8 mouse cellular contexts compared by ENCODE assay signal in the genomic region with DNA sequence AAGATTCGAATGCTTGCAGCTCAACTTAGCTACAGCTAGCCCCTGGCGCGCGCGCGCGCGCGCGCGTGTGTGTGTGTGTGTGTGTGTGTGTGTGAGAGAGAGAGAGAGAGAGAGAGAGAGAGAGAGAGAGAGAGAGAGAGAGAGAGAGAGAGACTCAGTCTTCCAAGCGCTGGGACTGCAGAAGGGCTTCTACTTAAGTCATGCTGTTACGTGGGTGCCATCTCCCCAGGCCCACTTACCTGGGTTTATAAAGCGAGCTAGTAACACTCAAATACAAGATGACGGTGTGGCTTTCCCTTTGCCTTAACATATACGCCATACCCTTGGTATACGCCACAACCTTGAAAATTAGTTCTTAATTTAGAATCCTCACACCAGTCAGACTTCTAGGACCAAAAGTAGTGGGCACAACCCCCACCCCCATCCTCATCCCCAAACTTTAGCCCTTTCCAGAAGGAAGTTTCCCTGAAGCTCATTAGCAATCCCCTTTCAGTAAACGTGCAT. TPM values are rescaled to one million over a fixed set of nuclear protein-coding genes. Genes with fewer than 3 reads are reported as not detected.
DNase-seq lines count a peak whose midpoint lies in the region; ATAC-seq lines count a peak whose summit lies in the region.

No protein-coding gene starts in this region.

- H3K4me2 ChIP-seq in heart, embryonic 16.5 days (ENCODE audit: low read depth, low read length): peak overlapping the region; percentile 95
- H3K4me2 ChIP-seq in midbrain, embryonic 11.5 days: peak overlapping the region; percentile 79

- no peaks in the 10 kb centered on the region for H3K9me3 ChIP-seq in heart, embryonic 16.5 days (replicated peaks; ENCODE audit: control insufficient read depth, low read length)
- H3K9me3 ChIP-seq in hindbrain, embryonic 10.5 days: no peaks in the 10 kb centered on the region
- H3K9me3 ChIP-seq in midbrain, embryonic 11.5 days (ENCODE audit: control insufficient read depth, low read length): no peaks in the 10 kb centered on the region

- no peaks in the 10 kb centered on the region for H3K27me3 ChIP-seq in heart, embryonic 16.5 days (ENCODE audit: control insufficient read depth, insufficient read depth, low read length)
- no peaks in the 10 kb centered on the region for H3K27me3 ChIP-seq in hindbrain, embryonic 10.5 days (ENCODE audit: insufficient read depth, poor library complexity, severe bottlenecking)
- H3K27me3 ChIP-seq in midbrain, embryonic 11.5 days (ENCODE audit: control insufficient read depth, insufficient read depth, low read length): no peaks in the 10 kb centered on the region

- 9% methylated on average over 18 of the region's 18 CpGs for WGBS in heart, embryonic 16.5 days
- 12% methylated on average over 18 of the region's 18 CpGs for WGBS in hindbrain, embryonic 10.5 days
- WGBS in midbrain, embryonic 11.5 days: 13% methylated on average over 16 of the region's 18 CpGs

- H3K4me1 ChIP-seq in heart, embryonic 16.5 days (ENCODE audit: control insufficient read depth, insufficient read depth, low read length): peaks cover 10% of the 10 kb centered on the region
- peaks cover 42% of the 10 kb centered on the region for H3K4me1 ChIP-seq in hindbrain, embryonic 10.5 days (replicated peaks)
- H3K4me1 ChIP-seq in midbrain, embryonic 11.5 days (ENCODE audit: control insufficient read depth, insufficient read depth, low read length): peaks cover 11% of the 10 kb centered on the region

- DNase-seq in heart, postnatal 4 days: no peak
- peak; percentile 46 for DNase-seq in MN1 (ENCODE audit: low spot score)
- no peak for DNase-seq in hindbrain, embryonic 10.5 days (ENCODE audit: low spot score)
- peak; percentile 96 for DNase-seq in midbrain, embryonic 11.5 days (ENCODE audit: low spot score, missing footprints)
- DNase-seq in urinary bladder, adult 18-20 months (ENCODE audit: low spot score in 2 of 2): no peak
- DNase-seq in layer of hippocampus, adult 9-11 months: no peak
- DNase-seq in urinary bladder, postnatal 25 days (ENCODE audit: low spot score): no peak

- peak overlapping the region; percentile 77 for H3K4me3 ChIP-seq in heart, embryonic 16.5 days (ENCODE audit: low read length)
- peak overlapping the region; percentile 64 for H3K4me3 ChIP-seq in hindbrain, embryonic 10.5 days
- H3K4me3 ChIP-seq in midbrain, embryonic 11.5 days (ENCODE audit: low read depth, low read length): peak overlapping the region; percentile 46

- H3K9ac ChIP-seq in heart, embryonic 16.5 days (ENCODE audit: low read length): peak overlapping the region; percentile 85
- H3K9ac ChIP-seq in midbrain, embryonic 11.5 days (ENCODE audit: low read length): peak overlapping the region; percentile 85

- H3K27ac ChIP-seq in heart, embryonic 16.5 days (ENCODE audit: low read length): peak overlapping the region; percentile 98
- peak overlapping the region; percentile 97 for H3K27ac ChIP-seq in hindbrain, embryonic 10.5 days
- H3K27ac ChIP-seq in midbrain, embryonic 11.5 days (ENCODE audit: low read depth, low read length): peak overlapping the region; percentile 88

- no peaks in the 10 kb centered on the region for H3K36me3 ChIP-seq in heart, embryonic 16.5 days (ENCODE audit: control insufficient read depth, insufficient read depth)
- no peaks in the 10 kb centered on the region for H3K36me3 ChIP-seq in hindbrain, embryonic 10.5 days
- no peaks in the 10 kb centered on the region for H3K36me3 ChIP-seq in midbrain, embryonic 11.5 days (ENCODE audit: control insufficient read depth, insufficient read depth, low read length)

- no peak for ATAC-seq in heart, embryonic 16.5 days (replicated peaks; ENCODE audit: extremely low read depth, insufficient read depth, low FRiP score)
- ATAC-seq in midbrain, embryonic 11.5 days (ENCODE audit: low FRiP score): no peak

RNA-seq across cellular contexts. Expression of gene Scd2, which starts 25.9 kb away (rescaled TPM):
- 134 and 148 TPM in 2 replicates for polyA plus RNA-seq in heart, embryonic 16.5 days (2015; fragmentation: Nextera tagmentation; extraction: Ambion mirVana)
- 10 to 100 TPM; 78.1 to 82.1 TPM for total RNA-seq in heart, postnatal 4 days (2021)
- 333 and 352 TPM in 2 replicates for polyA plus RNA-seq in hindbrain, embryonic 10.5 days (2016; fragmentation: Nextera tagmentation; extraction: Ambion mirVana)
- 353 and 358 TPM in 2 replicates for polyA plus RNA-seq in midbrain, embryonic 11.5 days (2014; fragmentation: Nextera tagmentation; extraction: Ambion mirVana)

Comparison
In these comparisons a context has a peak if more than half of its experiments do, and no peak if none do; other contexts are left out.
1. DNase-seq: peak in MN1 (single experiment) and midbrain, embryonic 11.5 days (single experiment); none in heart, postnatal 4 days (single experiment), hindbrain, embryonic 10.5 days (single experiment), urinary bladder, adult 18-20 months (0 of 2), layer of hippocampus, adult 9-11 months (single experiment) and urinary bladder, postnatal 25 days (single experiment).
2. Peak in every context shown above with its lines, with median percentiles within 50 percentile points of each other: H3K27ac ChIP-seq and H3K4me3 ChIP-seq.